In genomic region chr3:84220326-84220725, GRCm38 (mm10) we compare ENCODE assay signal across 8 mouse cellular contexts. TPM values are rescaled to one million over a fixed set of nuclear protein-coding genes. Genes with fewer than 3 reads are reported as not detected.
DNase-seq lines count a peak whose midpoint lies in the region; ATAC-seq and TF ChIP-seq lines count a peak whose summit lies in the region.
"Had no signal": no experiment of that assay in that cellular context is flagged by ENCODE, and none has a peak within 500 bp of the region (broad histone marks: within the 10 kb centered on the region; RNA-seq: fewer than 3 reads in every experiment).

No protein-coding gene starts in this region.

- peak overlapping the region; percentile 56; the same call in 1 of the 2 replicates for H3K27ac ChIP-seq in embryonic facial prominence, embryonic 14.5 days (replicated peaks; ENCODE audit: low read depth, low read length)
- H3K27ac ChIP-seq in intestine, embryonic 16.5 days (ENCODE audit: low read length): no peak overlapping the region
- peak overlapping the region; percentile 95 for H3K27ac ChIP-seq in neural tube, embryonic 15.5 days (replicated peaks)

- peak overlapping the region; percentile 56 for H3K4me3 ChIP-seq in lung, adult 2 months (replicated peaks; ENCODE audit: extremely low read depth, low read depth, low read length)
- peak overlapping the region; percentile 43 for H3K4me3 ChIP-seq in embryonic facial prominence, embryonic 14.5 days (ENCODE audit: low read depth, low read length)
- H3K4me3 ChIP-seq in intestine, embryonic 16.5 days (ENCODE audit: low read length): peak overlapping the region; percentile 46
- peak overlapping the region; percentile 67 for H3K4me3 ChIP-seq in neural tube, embryonic 15.5 days (replicated peaks)

- peak overlapping the region; percentile 66 for H3K4me2 ChIP-seq in embryonic facial prominence, embryonic 14.5 days (ENCODE audit: low read depth, low read length)
- H3K4me2 ChIP-seq in intestine, embryonic 16.5 days (ENCODE audit: low read depth, low read length): peak overlapping the region; percentile 56
- peak overlapping the region; percentile 70 for H3K4me2 ChIP-seq in neural tube, embryonic 15.5 days

- H3K27me3 ChIP-seq in embryonic facial prominence, embryonic 14.5 days (replicated peaks; ENCODE audit: control insufficient read depth, insufficient read depth, low read length): no peaks in the 10 kb centered on the region
- no peaks in the 10 kb centered on the region for H3K27me3 ChIP-seq in intestine, embryonic 16.5 days (replicated peaks; ENCODE audit: control insufficient read depth, insufficient read depth, low read length)
- no peaks in the 10 kb centered on the region for H3K27me3 ChIP-seq in neural tube, embryonic 15.5 days (replicated peaks)

- no peak for ATAC-seq in embryonic facial prominence, embryonic 14.5 days (ENCODE audit: low read depth)
- ATAC-seq in intestine, embryonic 16.5 days: no peak
- peak; percentile 50 for ATAC-seq in neural tube, embryonic 15.5 days (ENCODE audit: low FRiP score)

- H3K4me1 ChIP-seq in lung, adult 2 months (ENCODE audit: control insufficient read depth, insufficient read depth, low read length): peaks cover 8% of the 10 kb centered on the region
- peaks cover 41% of the 10 kb centered on the region for H3K4me1 ChIP-seq in embryonic facial prominence, embryonic 14.5 days (ENCODE audit: control insufficient read depth, insufficient read depth, low read length)
- H3K4me1 ChIP-seq in intestine, embryonic 16.5 days (ENCODE audit: control insufficient read depth, insufficient read depth, low read length): peaks cover 8% of the 10 kb centered on the region
- H3K4me1 ChIP-seq in neural tube, embryonic 15.5 days: peaks cover 46% of the 10 kb centered on the region

- H3K36me3 ChIP-seq in embryonic facial prominence, embryonic 14.5 days (ENCODE audit: control insufficient read depth, insufficient read depth, low read length): no peaks in the 10 kb centered on the region
- H3K36me3 ChIP-seq in intestine, embryonic 16.5 days (ENCODE audit: control insufficient read depth, insufficient read depth, low read length): no peaks in the 10 kb centered on the region
- H3K36me3 ChIP-seq in neural tube, embryonic 15.5 days: no peaks in the 10 kb centered on the region

- H3K9ac ChIP-seq in embryonic facial prominence, embryonic 14.5 days (ENCODE audit: low read depth, low read length): peak overlapping the region; percentile 56
- peak overlapping the region; percentile 45; the same call in 1 of the 2 replicates for H3K9ac ChIP-seq in intestine, embryonic 16.5 days (ENCODE audit: low read depth, low read length)
- H3K9ac ChIP-seq in neural tube, embryonic 15.5 days (replicated peaks): peak overlapping the region; percentile 78

- no peak for TF ChIP-seq POLR2A in lung, adult 2 months (IDR thresholded peaks at IDR 0.05; ENCODE audit: borderline replicate concordance, extremely low read depth, low read depth, low read length)

- DNase-seq in lung, adult 2 months: no peak
- DNase-seq in lung, postnatal 4 days: no peak
- DNase-seq in embryonic facial prominence, embryonic 14.5 days (ENCODE audit: low spot score): no peak
- DNase-seq in gastrocnemius, postnatal 10 days: no peak
- DNase-seq in thymus, postnatal 36 days: no peak

- WGBS in lung, adult 2 months: 10% methylated on average over 9 of the region's 9 CpGs
- whole genome bisulfite sequencing in embryonic facial prominence, embryonic 14.5 days: 2% methylated on average over 9 of the region's 9 CpGs
- 16% methylated on average over 9 of the region's 9 CpGs for WGBS in intestine, embryonic 16.5 days
- WGBS in neural tube, embryonic 15.5 days: 1% methylated on average over 9 of the region's 9 CpGs

- TF ChIP-seq CTCF in lung, adult 2 months (IDR thresholded peaks at IDR 0.05; ENCODE audit: insufficient read depth, low read length): no peak

- H3K9me3 ChIP-seq in embryonic facial prominence, embryonic 14.5 days (ENCODE audit: control insufficient read depth, low read length): no peaks in the 10 kb centered on the region
- H3K9me3 ChIP-seq in intestine, embryonic 16.5 days (ENCODE audit: control insufficient read depth, low read length): no peaks in the 10 kb centered on the region
- H3K9me3 ChIP-seq in neural tube, embryonic 15.5 days (replicated peaks): no peaks in the 10 kb centered on the region

RNA-seq across cellular contexts. Expression of gene Gm6525, which starts 46.4 kb away (rescaled TPM):
- polyA plus RNA-seq in lung, adult 2 months (2012; rRNA removed): not detected in 2 replicates
- 0.50 and 0.60 TPM in 2 replicates for polyA plus RNA-seq in embryonic facial prominence, embryonic 14.5 days (2014; fragmentation: Nextera tagmentation; extraction: Ambion mirVana)
- polyA plus RNA-seq in intestine, embryonic 16.5 days (2015; fragmentation: Nextera tagmentation; extraction: Ambion mirVana): 1.2 and 1.4 TPM in 2 replicates
- polyA plus RNA-seq in neural tube, embryonic 15.5 days (2015; fragmentation: Nextera tagmentation; extraction: Ambion mirVana): 1.9 and 2.4 TPM in 2 replicates
- total RNA-seq in gastrocnemius, postnatal 10 days (2021): under 1 TPM in 1 of 2 experiments, not detected in 1; 0.31 TPM
- total RNA-seq: common myeloid progenitor, adult 5-6 weeks had no signal
